Mouse (Mus musculus) liver, adult 2 months (tissue): ENCODE measurements around the gene Olfr324. TPM values are rescaled to one million over a fixed set of nuclear protein-coding genes. Genes with fewer than 3 reads are reported as not detected.
A peak's percentile ranks its signal among the peaks of the same experiment; 100 is the strongest.

ENCODE experiments used
- DNase-seq: peaks from one replicate; pipeline ENCODE4 v3.0.0-alpha.2; 2011; ENCODE audit warnings: low read depth, low spot score; ENCODE audit errors: extremely low read depth
- H3K27ac ChIP-seq: fragments of 200-500 bp; replicated peaks from 2 replicates; pipeline ENCODE4 v1.5.1; 2012; ENCODE audit warnings: low read depth, mild to moderate bottlenecking, control low read depth, inconsistent platforms, low read length; ENCODE audit not compliant: insufficient read depth
- H3K27me3 ChIP-seq: fragments of 200-500 bp; 2 replicates; pipeline ENCODE4 v1.6.1; 2012; ENCODE audit warnings: mild to moderate bottlenecking, moderate library complexity, low read length, inconsistent platforms; ENCODE audit not compliant: control insufficient read depth, insufficient read depth
- H3K36me3 ChIP-seq: fragments of 200-500 bp; 2 replicates; pipeline ENCODE4 v1.6.1; 2012; ENCODE audit warnings: low read length, inconsistent platforms; ENCODE audit not compliant: control insufficient read depth, insufficient read depth
- H3K4me1 ChIP-seq: fragments of 200-500 bp; 2 replicates; pipeline ENCODE4 v1.6.1; 2011; ENCODE audit warnings: low read length; ENCODE audit not compliant: control insufficient read depth, insufficient read depth
- H3K4me3 ChIP-seq: fragments of 200-500 bp; 2 replicates; pipeline ENCODE4 v1.5.1; 2011; ENCODE audit warnings: low read depth, mild to moderate bottlenecking, control low read depth, low read length, moderate library complexity; ENCODE audit not compliant: insufficient read depth
- H3K79me2 ChIP-seq: fragments of 200-500 bp; 2 replicates; pipeline ENCODE4 v1.6.1; 2012; ENCODE audit warnings: inconsistent platforms, mild to moderate bottlenecking, low read length, moderate library complexity; ENCODE audit not compliant: control insufficient read depth, insufficient read depth
- H3K9ac ChIP-seq: fragments of 200-500 bp; 2 replicates; pipeline ENCODE4 v1.6.1; 2012; ENCODE audit warnings: low read depth, mild to moderate bottlenecking, control low read depth, inconsistent platforms, low read length
- CTCF ChIP-seq: fragments of 200-500 bp; IDR thresholded peaks from 2 replicates; pipeline ENCODE4 v1.5.1; 2011; ENCODE audit warnings: low read depth, low read length, control low read depth
- POLR2A ChIP-seq: fragments of 200-500 bp; IDR thresholded peaks from 2 replicates; pipeline ENCODE4 v1.6.1; 2011; ENCODE audit warnings: low read length, control low read depth; ENCODE audit not compliant: insufficient read depth; ENCODE audit errors: extremely low read depth
- WGBS: fragments of 180-500 bp; shearing (Covaris S2); methylation state at CpG from one replicate; pipeline ENCODE4 v1.1.7; 2018; 5-methylcytosine and 5-hydroxymethylcytosine counted together
- polyA plus RNA-seq: library from polyadenylated mRNA; depleted of rRNA; stranded (reverse); fragments of >200 nt; gene quantifications from 2 replicates; pipeline ENCODE4 v1.2.3, GENCODE M21; 2012
- total RNA-seq: library from RNA; depleted of rRNA; stranded (reverse); fragments of >200 nt; gene quantifications from 2 replicates; pipeline ENCODE4 v1.2.3, GENCODE M21; 2014

Olfr324 gene
- total and polyA plus RNA-seq, 2 experiments: not detected

DNA sequence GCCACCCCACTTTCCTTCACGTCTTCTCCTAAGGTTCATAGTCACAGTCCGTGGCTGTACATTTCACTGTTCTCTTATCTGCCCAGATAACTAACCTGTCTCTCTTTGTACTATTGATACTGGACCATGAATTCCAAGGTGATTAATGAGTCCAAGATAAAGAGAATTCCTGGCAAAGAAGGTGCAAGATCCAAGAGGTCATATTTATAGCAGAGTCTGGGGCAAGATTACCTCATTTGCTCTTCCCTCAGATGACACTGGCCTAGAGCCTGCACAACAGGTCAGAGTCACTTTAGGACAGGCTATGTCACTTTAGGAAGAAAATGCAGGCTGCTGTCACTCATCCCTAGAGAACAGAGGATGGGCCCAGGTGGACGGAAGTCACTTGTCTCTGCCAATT lies 10.3 kb downstream of the Olfr324 start:
- WGBS: 20% methylated on average over 3 of the region's 3 CpGs
- Histone ChIP-seq H3K27ac (peak overlapping the region; percentile 30; the same call in 1 of the 2 replicates), H3K4me3 (no peak overlapping the region), H3K27me3 (no peaks in the 10 kb centered on the region), H3K79me2 (no peaks in the 10 kb centered on the region), H3K36me3 (no peaks in the 10 kb centered on the region), H3K9ac (no peak overlapping the region), H3K4me1 (peaks cover 12% of the 10 kb centered on the region)
- DNase-seq: peak; percentile 81
- TF ChIP-seq CTCF: no peak
- TF ChIP-seq POLR2A: no peak

- H3K4me3 ChIP-seq: no peak overlapping the region
- H3K27ac ChIP-seq: no peak overlapping the region
- no peaks in the 10 kb centered on the region for H3K27me3 ChIP-seq
- no peaks in the 10 kb centered on the region for H3K36me3 ChIP-seq
- DNase-seq: no peak
- TF ChIP-seq POLR2A (no peak), CTCF (no peak)
- 78% methylated on average over 12 of the region's 12 CpGs for WGBS
- no peak overlapping the region for H3K9ac ChIP-seq
- peaks cover 12% of the 10 kb centered on the region for H3K4me1 ChIP-seq
- H3K79me2 ChIP-seq: no peaks in the 10 kb centered on the region
Measured at GRCm38 (mm10) chr11:58606177-58606919, 11.4 kb downstream of the Olfr324 start.

DNA sequence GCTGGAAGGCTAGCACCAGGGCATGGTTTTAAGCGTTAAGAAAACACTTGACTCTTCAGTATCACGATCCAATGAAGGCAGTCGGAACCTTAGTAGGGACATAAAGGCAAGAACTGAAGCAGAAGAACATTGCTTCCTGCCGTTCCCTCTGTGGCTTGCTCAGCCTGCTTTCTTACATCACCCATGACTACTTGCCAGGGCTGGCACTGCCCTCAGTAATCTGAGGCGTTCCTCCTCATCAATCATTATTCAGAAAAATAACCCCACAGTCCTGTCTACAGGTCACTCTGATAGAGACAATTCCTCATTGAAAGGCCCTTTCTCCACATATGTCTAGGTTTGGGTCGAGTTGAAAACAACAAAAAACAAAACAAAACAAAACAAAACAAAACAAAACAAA lies 12.1 kb downstream of the Olfr324 start:
- H3K4me3 ChIP-seq: no peak overlapping the region
- H3K27ac ChIP-seq: no peak overlapping the region
- no peak for TF ChIP-seq POLR2A
- TF ChIP-seq CTCF: no peak
- no peaks in the 10 kb centered on the region for H3K27me3 ChIP-seq
- H3K9ac ChIP-seq: no peak overlapping the region
- no peaks in the 10 kb centered on the region for H3K36me3 ChIP-seq
- WGBS: 46% methylated on average over 6 of the region's 6 CpGs
- H3K79me2 ChIP-seq: no peaks in the 10 kb centered on the region
- H3K4me1 ChIP-seq: peaks cover 12% of the 10 kb centered on the region
- peak; percentile 67 for DNase-seq

DNA sequence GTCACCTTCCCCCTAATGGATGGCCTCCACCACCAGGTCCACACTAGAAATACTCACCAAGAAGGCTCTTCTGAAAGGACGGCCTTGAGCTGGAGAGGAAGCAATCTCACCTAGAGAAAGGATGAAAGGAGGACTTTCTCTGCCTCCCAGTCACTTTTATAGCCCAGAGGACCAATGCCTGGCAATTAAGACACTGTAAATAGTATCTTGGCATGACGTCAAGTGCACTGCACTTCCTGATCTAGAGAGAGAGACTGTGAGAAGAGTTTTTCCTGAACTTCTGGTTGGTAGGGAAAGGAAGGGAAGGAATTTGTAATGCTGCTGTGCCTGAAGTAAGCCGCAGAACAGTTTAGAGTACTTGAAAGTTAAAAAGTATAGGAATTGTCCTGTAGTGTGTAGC lies 18.4 kb downstream of the Olfr324 start:
- no peaks in the 10 kb centered on the region for H3K27me3 ChIP-seq
- 68% methylated on average over 3 of the region's 3 CpGs for WGBS
- H3K36me3 ChIP-seq: no peaks in the 10 kb centered on the region
- no peak overlapping the region for H3K4me3 ChIP-seq
- no peak overlapping the region for H3K27ac ChIP-seq
- no peaks in the 10 kb centered on the region for H3K79me2 ChIP-seq
- DNase-seq: peak; percentile 22
- no peak overlapping the region for H3K9ac ChIP-seq
- H3K4me1 ChIP-seq: peaks cover 8% of the 10 kb centered on the region; the same call in 1 of the 2 replicates
- TF ChIP-seq CTCF (no peak), POLR2A (no peak)

GRCm38 (mm10) chr11:58614526-58614925 lies 19.6 kb downstream of the Olfr324 start:
- Histone ChIP-seq H3K27me3 (no peaks in the 10 kb centered on the region), H3K79me2 (no peaks in the 10 kb centered on the region), H3K27ac (no peak overlapping the region), H3K36me3 (no peaks in the 10 kb centered on the region), H3K9ac (no peak overlapping the region), H3K4me1 (peaks cover 9% of the 10 kb centered on the region; the same call in 1 of the 2 replicates), H3K4me3 (no peak overlapping the region)
- DNase-seq: peak; percentile 73
- TF ChIP-seq CTCF (no peak), POLR2A (no peak)

- no peak within 1 kb of the TSS for H3K27ac ChIP-seq
- H3K4me1 ChIP-seq: peaks cover 9% of the 10 kb centered on the region; the same call in 1 of the 2 replicates
- H3K36me3 ChIP-seq: no peaks in the 10 kb centered on the region
- TF ChIP-seq POLR2A: no peak
- TF ChIP-seq CTCF: no peak
- no peak for DNase-seq
- H3K4me3 ChIP-seq: no peak within 1 kb of the TSS
- no peaks in the 10 kb centered on the region for H3K79me2 ChIP-seq
- H3K27me3 ChIP-seq: no peaks in the 10 kb centered on the region
- no peak within 1 kb of the TSS for H3K9ac ChIP-seq
- 92% methylated on average over 4 of the region's 4 CpGs for WGBS
Measured at GRCm38 (mm10) chr11:58615975-58616374, 21.1 kb downstream of the Olfr324 start, which contains the start of gene 2210407C18Rik. 2210407C18Rik (minus strand) TSS chr11:58616075.
